Mouse (Mus musculus) erythroid progenitor cell, adult 5-6 weeks (primary cell): ENCODE data around the gene Mapk1. TPM values are rescaled to one million over a fixed set of nuclear protein-coding genes. Genes with fewer than 3 reads are reported as not detected.

ENCODE experiments used
- ATAC-seq: replicated peaks from 2 replicates; pipeline ENCODE4 v1.8.0; 2016; ENCODE audit warnings: moderate number of reproducible peaks, mild to moderate bottlenecking, moderate TSS enrichment, inconsistent platforms; ENCODE audit not compliant: poor library complexity, low FRiP score, severe bottlenecking
- total RNA-seq, 2 experiments: library from RNA; stranded (forward) in 1 of 2; stranded (reverse) in 1 of 2; fragments of 150-400 nt in 1 of 2; fragments of 186-747, 209-891 nt in 1 of 2; gene quantifications; 2 replicates each; pipeline versions ENCODE4 v1.2.3 to v1.2.4; 2015 to 2017; ENCODE audit warnings: low replicate concordance in 2 of 2

Mapk1 gene
- total RNA-seq, 2 experiments from 2014 or later = 81.7 to 116 TPM

GRCm38 (mm10) chr16:17076301-17076700 lies 93.1 kb downstream of the Mapk1 start:
- no peak for ATAC-seq

GRCm38 (mm10) chr16:17076869-17077268 lies 93.7 kb downstream of the Mapk1 start:
- ATAC-seq = no peak

- no peak for ATAC-seq
These were observed 94.9 kb downstream of the Mapk1 start for GRCm38 (mm10) chr16:17078101-17078500.

- ATAC-seq = no peak
These were observed 99.1 kb downstream of the Mapk1 start for GRCm38 (mm10) chr16:17082121-17082792.

- ATAC-seq = no peak
These were observed 102.5 kb downstream of the Mapk1 start for GRCm38 (mm10) chr16:17085636-17086035.

- no peak for ATAC-seq
These were observed 103.1 kb downstream of the Mapk1 start for GRCm38 (mm10) chr16:17086241-17086640.

GRCm38 (mm10) chr16:17086669-17087193 lies 103.5 kb downstream of the Mapk1 start:
- ATAC-seq = no peak

- ATAC-seq = no peak
These were observed 105.2 kb downstream of the Mapk1 start for GRCm38 (mm10) chr16:17088346-17088745.

GRCm38 (mm10) chr16:17096938-17097337 lies 113.8 kb downstream of the Mapk1 start:
- ATAC-seq = no peak

Other genes with a start within 250 kb of the Mapk1 start
- not detected in 2 replicates for gene Spag6l, start 153.9 kb upstream of the Mapk1 start, total RNA-seq (2015; ENCODE audit: low replicate concordance)
- gene Spag6l, start 153.9 kb upstream of the Mapk1 start, total RNA-seq (2017; ENCODE audit: low replicate concordance) = 3.6 TPM in 1 of 2 replicates, not detected in the other
- 46.9 and 57.8 TPM in 2 replicates for gene Igll1, start 119.4 kb upstream of the Mapk1 start, total RNA-seq (2015; ENCODE audit: low replicate concordance)
- 2.7 and 10.8 TPM in 2 replicates for gene Igll1, start 119.4 kb upstream of the Mapk1 start, total RNA-seq (2017; ENCODE audit: low replicate concordance)
- 18.0 and 33.5 TPM in 2 replicates for gene Top3b, start 112.6 kb upstream of the Mapk1 start, total RNA-seq (2015; ENCODE audit: low replicate concordance)
- 11.9 and 24.3 TPM in 2 replicates for gene Top3b, start 112.6 kb upstream of the Mapk1 start, total RNA-seq (2017; ENCODE audit: low replicate concordance)
- gene Vpreb1, start 112.5 kb upstream of the Mapk1 start, total RNA-seq (2015; ENCODE audit: low replicate concordance) = 19.1 and 29.8 TPM in 2 replicates
- 8.5 and 11.7 TPM in 2 replicates for gene Vpreb1, start 112.5 kb upstream of the Mapk1 start, total RNA-seq (2017; ENCODE audit: low replicate concordance)
- gene Ppm1f, start 86.9 kb upstream of the Mapk1 start, total RNA-seq (2015; ENCODE audit: low replicate concordance) = 1.7 and 1.8 TPM in 2 replicates
- gene Ppm1f, start 86.9 kb upstream of the Mapk1 start, total RNA-seq (2017; ENCODE audit: low replicate concordance) = 0.30 and 2.7 TPM in 2 replicates
- not detected in 2 replicates for gene Ypel1, start 86.3 kb downstream of the Mapk1 start, total RNA-seq (2015; ENCODE audit: low replicate concordance)
- gene Ypel1, start 86.3 kb downstream of the Mapk1 start, total RNA-seq (2017; ENCODE audit: low replicate concordance) = not detected in 2 replicates
- gene Ppil2, start 127.9 kb downstream of the Mapk1 start, total RNA-seq (2015; ENCODE audit: low replicate concordance) = 41.9 and 43.2 TPM in 2 replicates
- gene Ppil2, start 127.9 kb downstream of the Mapk1 start, total RNA-seq (2017; ENCODE audit: low replicate concordance) = 37.7 and 65.6 TPM in 2 replicates
- gene 2610318N02Rik, start 141.8 kb downstream of the Mapk1 start, total RNA-seq (2015; ENCODE audit: low replicate concordance) = 5.9 TPM in 1 of 2 replicates, not detected in the other
- gene 2610318N02Rik, start 141.8 kb downstream of the Mapk1 start, total RNA-seq (2017; ENCODE audit: low replicate concordance) = 2.7 and 2.9 TPM in 2 replicates
- 18.4 and 25.6 TPM in 2 replicates for gene Sdf2l1, start 149.0 kb downstream of the Mapk1 start, total RNA-seq (2015; ENCODE audit: low replicate concordance)
- gene Sdf2l1, start 149.0 kb downstream of the Mapk1 start, total RNA-seq (2017; ENCODE audit: low replicate concordance) = 7.2 and 15.7 TPM in 2 replicates
- gene Ydjc, start 161.2 kb downstream of the Mapk1 start, total RNA-seq (2015; ENCODE audit: low replicate concordance) = not detected in 2 replicates
- 0.13 TPM in 1 of 2 replicates, not detected in the other for gene Ydjc, start 161.2 kb downstream of the Mapk1 start, total RNA-seq (2017; ENCODE audit: low replicate concordance)
- not detected in 2 replicates for gene Ccdc116, start 163.8 kb downstream of the Mapk1 start, total RNA-seq (2015; ENCODE audit: low replicate concordance)
- gene Ccdc116, start 163.8 kb downstream of the Mapk1 start, total RNA-seq (2017; ENCODE audit: low replicate concordance) = 0.83 and 0.90 TPM in 2 replicates
- gene Ube2l3, start 219.3 kb downstream of the Mapk1 start, total RNA-seq (2015; ENCODE audit: low replicate concordance) = 110 and 161 TPM in 2 replicates
- 31.6 and 40.6 TPM in 2 replicates for gene Ube2l3, start 219.3 kb downstream of the Mapk1 start, total RNA-seq (2017; ENCODE audit: low replicate concordance)
- not detected in 2 replicates for gene Rimbp3, start 225.2 kb downstream of the Mapk1 start, total RNA-seq (2015; ENCODE audit: low replicate concordance)
- gene Rimbp3, start 225.2 kb downstream of the Mapk1 start, total RNA-seq (2017; ENCODE audit: low replicate concordance) = 0.38 TPM in 1 of 2 replicates, not detected in the other